In genomic region chr10:90966821-90967220, GRCm38 (mm10) we compare ENCODE assay signal across 8 mouse cellular contexts.
DNase-seq lines count a peak whose midpoint lies in the region; ATAC-seq lines count a peak whose summit lies in the region.

No protein-coding gene starts in this region.

- ATAC-seq in forebrain, embryonic 11.5 days (replicated peaks; ENCODE audit: low FRiP score): no peak
- peak; percentile 49 for ATAC-seq in midbrain, embryonic 13.5 days
- ATAC-seq in monocyte, adult 5-6 weeks (replicated peaks; ENCODE audit: insufficient number of reproducible peaks, low FRiP score, low TSS enrichment, poor library complexity, severe bottlenecking): no peak

- no peak overlapping the region for H3K4me3 ChIP-seq in forebrain, embryonic 11.5 days (ENCODE audit: low read depth, low read length)
- H3K4me3 ChIP-seq in forebrain, embryonic 10.5 days: no peak overlapping the region
- H3K4me3 ChIP-seq in embryonic facial prominence, embryonic 10.5 days: no peak overlapping the region
- H3K4me3 ChIP-seq in midbrain, embryonic 13.5 days (replicated peaks): no peak overlapping the region

- peaks cover 4% of the 10 kb centered on the region; the same call in 1 of the 2 replicates for H3K4me1 ChIP-seq in forebrain, embryonic 11.5 days (replicated peaks; ENCODE audit: control insufficient read depth, insufficient read depth, low read length)
- peaks cover 42% of the 10 kb centered on the region for H3K4me1 ChIP-seq in forebrain, embryonic 10.5 days
- peaks cover 25% of the 10 kb centered on the region for H3K4me1 ChIP-seq in embryonic facial prominence, embryonic 10.5 days
- peaks cover 11% of the 10 kb centered on the region for H3K4me1 ChIP-seq in midbrain, embryonic 13.5 days (replicated peaks)

- H3K27me3 ChIP-seq in forebrain, embryonic 11.5 days (ENCODE audit: control insufficient read depth, insufficient read depth, low read length): peaks cover 21% of the 10 kb centered on the region
- H3K27me3 ChIP-seq in forebrain, embryonic 10.5 days (ENCODE audit: poor library complexity, severe bottlenecking): peaks cover 67% of the 10 kb centered on the region
- peaks cover 68% of the 10 kb centered on the region for H3K27me3 ChIP-seq in embryonic facial prominence, embryonic 10.5 days (replicated peaks; ENCODE audit: low read depth, poor library complexity, severe bottlenecking)
- H3K27me3 ChIP-seq in midbrain, embryonic 13.5 days: peaks cover 44% of the 10 kb centered on the region

- H3K9me3 ChIP-seq in forebrain, embryonic 11.5 days (ENCODE audit: control insufficient read depth, low read length): no peaks in the 10 kb centered on the region
- H3K9me3 ChIP-seq in forebrain, embryonic 10.5 days: no peaks in the 10 kb centered on the region
- H3K9me3 ChIP-seq in embryonic facial prominence, embryonic 10.5 days: no peaks in the 10 kb centered on the region
- H3K9me3 ChIP-seq in midbrain, embryonic 13.5 days: no peaks in the 10 kb centered on the region

- no peak overlapping the region for H3K4me2 ChIP-seq in forebrain, embryonic 11.5 days (ENCODE audit: low read depth, low read length, severe bottlenecking)
- no peak overlapping the region for H3K4me2 ChIP-seq in midbrain, embryonic 13.5 days (replicated peaks)

- H3K36me3 ChIP-seq in forebrain, embryonic 11.5 days (ENCODE audit: control insufficient read depth, insufficient read depth, low read length): no peaks in the 10 kb centered on the region
- no peaks in the 10 kb centered on the region for H3K36me3 ChIP-seq in forebrain, embryonic 10.5 days (replicated peaks)
- H3K36me3 ChIP-seq in embryonic facial prominence, embryonic 10.5 days (replicated peaks): no peaks in the 10 kb centered on the region
- H3K36me3 ChIP-seq in midbrain, embryonic 13.5 days: no peaks in the 10 kb centered on the region; the same call in 1 of the 2 replicates

- 31% methylated on average over 9 of the region's 9 CpGs for WGBS in forebrain, embryonic 11.5 days
- WGBS in forebrain, embryonic 10.5 days: 31% methylated on average over 9 of the region's 9 CpGs
- WGBS in embryonic facial prominence, embryonic 10.5 days: 20% methylated on average over 9 of the region's 9 CpGs
- WGBS in midbrain, embryonic 13.5 days: 30% methylated on average over 9 of the region's 9 CpGs

- no peak overlapping the region for H3K27ac ChIP-seq in forebrain, embryonic 11.5 days (ENCODE audit: low read depth, low read length)
- H3K27ac ChIP-seq in forebrain, embryonic 10.5 days: no peak overlapping the region
- no peak overlapping the region for H3K27ac ChIP-seq in embryonic facial prominence, embryonic 10.5 days (replicated peaks)
- H3K27ac ChIP-seq in midbrain, embryonic 13.5 days: no peak overlapping the region

- H3K9ac ChIP-seq in forebrain, embryonic 11.5 days (ENCODE audit: low read length): no peak overlapping the region
- no peak overlapping the region for H3K9ac ChIP-seq in midbrain, embryonic 13.5 days (replicated peaks)

- peak; percentile 50 for DNase-seq in forebrain, embryonic 11.5 days (ENCODE audit: low spot score)
- DNase-seq in forebrain, embryonic 10.5 days (ENCODE audit: extremely low spot score, low spot score): no peak
- peak; percentile 17 for DNase-seq in embryonic facial prominence, embryonic 10.5 days (ENCODE audit: low spot score)
- DNase-seq in layer of hippocampus, adult 8-10 months (ENCODE audit: low spot score in 2 of 2): peak; percentile 90 to 91
- no peak for DNase-seq in thymus, postnatal 25 days
- no peak for DNase-seq in gastrocnemius, postnatal 25 days

Comparison
In these comparisons a context has a peak if more than half of its experiments do, and no peak if none do; other contexts are left out.
1. DNase-seq: peak in forebrain, embryonic 11.5 days (single experiment), embryonic facial prominence, embryonic 10.5 days (single experiment) and layer of hippocampus, adult 8-10 months (2 of 2); none in forebrain, embryonic 10.5 days (single experiment), thymus, postnatal 25 days (single experiment) and gastrocnemius, postnatal 25 days (single experiment).